Mouse (Mus musculus): ENCODE results near the gene Gm2004.
"Not testable (repeated sequence)": the region's sequence is repeated elsewhere in the genome, so short reads cannot be mapped to it uniquely, and the experiment has no call there.

Gm2004 gene

DNA sequence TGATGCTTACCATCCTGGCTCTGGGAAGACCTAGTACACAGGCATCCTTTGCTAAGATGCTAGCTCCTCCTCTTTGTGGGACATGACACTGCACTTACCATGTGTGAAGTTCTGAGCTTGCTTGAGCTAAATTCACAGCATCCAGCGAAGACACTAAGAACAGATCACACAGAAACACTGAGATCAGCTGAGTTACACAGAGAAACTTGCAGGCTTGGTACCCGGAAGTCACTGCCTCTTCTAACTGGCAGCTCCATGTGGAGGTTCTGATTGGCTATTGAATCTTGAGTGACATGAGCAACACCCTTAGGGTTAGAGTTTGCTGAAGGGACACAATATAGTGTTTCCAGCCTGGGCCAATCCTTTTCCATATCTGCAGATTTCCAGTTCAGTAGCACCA lies at the start of gene Gm2004:
TSS of gene Gm2004 (minus strand) at position 101 of the 400 bp plus-strand sequence.
- not testable (repeated sequence) for ATAC-seq (ENCODE audit: low TSS enrichment)
